Mouse (Mus musculus): Measurements from ENCODE around the gene Ercc8.

GRCm38 (mm10) chr13:108144086-108144485 lies 14.4 kb upstream of the Ercc8 start:
- TF ChIP-seq POLR2A (IDR thresholded peaks at IDR 0.05; ENCODE audit: insufficient read depth, low read length) (no peak), EP300 (IDR thresholded peaks at IDR 0.05; ENCODE audit: insufficient read depth, low read depth, low read length) (no peak), CTCF (IDR thresholded peaks at IDR 0.05; ENCODE audit: low read depth, low read length) (no peak)
